Comparison of ENCODE assay signal across 26 mouse cellular contexts in the genomic region with DNA sequence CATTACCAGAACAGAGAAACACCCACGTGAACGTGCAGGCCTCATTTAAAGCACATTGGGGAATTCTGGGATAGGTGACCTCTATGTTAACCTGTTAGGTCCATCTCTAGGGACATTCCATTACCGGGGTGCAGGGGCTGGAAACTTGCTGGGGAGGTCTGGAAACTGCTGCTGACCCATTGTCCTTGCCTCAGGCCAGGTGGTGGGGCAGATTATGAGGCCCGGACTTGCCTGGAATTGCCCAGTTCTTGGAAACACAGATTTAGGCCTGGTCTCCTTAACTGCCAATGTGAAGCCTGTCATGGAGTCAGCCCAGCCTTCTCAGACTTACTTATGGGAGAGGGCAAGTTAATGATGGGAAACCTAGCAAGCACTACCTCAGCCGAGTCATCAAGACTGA.
"Had no signal": no experiment of that assay in that cellular context is flagged by ENCODE, and none has a peak within 500 bp of the region (broad histone marks: within the 10 kb centered on the region; RNA-seq: fewer than 3 reads in every experiment).

No protein-coding gene starts in this region.

- H3K4me1 ChIP-seq: forebrain, embryonic 13.5 days had no signal

- H3K4me3 ChIP-seq: embryonic facial prominence, embryonic 10.5 days; embryonic facial prominence, embryonic 12.5 days; embryonic facial prominence, embryonic 13.5 days; embryonic facial prominence, embryonic 15.5 days; erythroblast, embryonic 14.5 days; forebrain, embryonic 10.5 days; forebrain, embryonic 12.5 days; forebrain, embryonic 13.5 days; forebrain, embryonic 15.5 days; gastrocnemius, adult 2 months; heart, adult 2 months; heart, embryonic 10.5 days had no signal

- H3K27me3 ChIP-seq: embryonic facial prominence, embryonic 12.5 days; embryonic facial prominence, embryonic 13.5 days; embryonic facial prominence, embryonic 15.5 days; forebrain, embryonic 12.5 days; forebrain, embryonic 13.5 days; forebrain, embryonic 15.5 days had no signal

- H3K36me3 ChIP-seq: embryonic facial prominence, embryonic 10.5 days; embryonic facial prominence, embryonic 12.5 days; embryonic facial prominence, embryonic 13.5 days; embryonic facial prominence, embryonic 15.5 days; forebrain, embryonic 10.5 days; forebrain, embryonic 12.5 days; forebrain, embryonic 15.5 days; heart, embryonic 10.5 days had no signal

- H3K9ac ChIP-seq: embryonic facial prominence, embryonic 12.5 days; embryonic facial prominence, embryonic 13.5 days; embryonic facial prominence, embryonic 15.5 days; forebrain, embryonic 12.5 days; forebrain, embryonic 13.5 days; forebrain, embryonic 15.5 days; forebrain, postnatal 0 days had no signal

- H3K9me3 ChIP-seq: embryonic facial prominence, embryonic 10.5 days; embryonic facial prominence, embryonic 12.5 days; embryonic facial prominence, embryonic 13.5 days; embryonic facial prominence, embryonic 15.5 days; forebrain, embryonic 10.5 days; forebrain, embryonic 12.5 days; forebrain, embryonic 13.5 days; forebrain, embryonic 15.5 days; heart, embryonic 10.5 days had no signal

- DNase-seq: cerebellum, adult 8-10 months; cerebellum, adult 9-10 months; cerebellum, adult 9-11 months; cerebellum, postnatal 10 days; cerebellum, postnatal 14 days; cerebellum, postnatal 25 days; cerebellum, postnatal 36 days; embryo, embryonic 11 days; forebrain, postnatal 0 days; gastrocnemius, adult 2 months; gastrocnemius, postnatal 10 days; gastrocnemius, postnatal 14 days; gastrocnemius, postnatal 25 days; gastrocnemius, postnatal 36 days; heart, adult 18-20 months; heart, adult 2 months had no signal

- H3K27ac ChIP-seq: embryonic facial prominence, embryonic 10.5 days; embryonic facial prominence, embryonic 12.5 days; embryonic facial prominence, embryonic 13.5 days; embryonic facial prominence, embryonic 15.5 days; forebrain, embryonic 10.5 days; forebrain, embryonic 12.5 days; forebrain, embryonic 13.5 days; forebrain, embryonic 15.5 days; gastrocnemius, adult 2 months; heart, adult 2 months; heart, embryonic 10.5 days had no signal
